Mouse (Mus musculus): ENCODE measurements at regions not wholly inside any gene's neighbourhood (a gene's known extent, or its start where the extent isn't known, plus 50 kb on each side); places are given as distances from the start of the nearest gene placed in this dataset.
"Not testable (repeated sequence)": the region's sequence is repeated elsewhere in the genome, so short reads cannot be mapped to it uniquely, and the experiment has no call there.

GRCm38 (mm10) chr14:83861736-83862135 is 581.6 kb upstream of the Pcdh17 start:
- DNase-seq (ENCODE audit: low read depth, low spot score), result no peak

GRCm38 (mm10) chr14:83862653-83863052 is 580.7 kb upstream of the Pcdh17 start:
- DNase-seq (ENCODE audit: low read depth, low spot score), result no peak

- no peak for DNase-seq (ENCODE audit: low read depth, low spot score)
Observed at GRCm38 (mm10) chr14:83886393-83886792, 557.0 kb upstream of the Pcdh17 start.

GRCm38 (mm10) chr14:83900711-83901110 is 542.7 kb upstream of the Pcdh17 start:
- not testable (repeated sequence) for DNase-seq (ENCODE audit: low read depth, low spot score)

- DNase-seq (ENCODE audit: low read depth, low spot score), result no peak
Observed at GRCm38 (mm10) chr14:83943101-83943500, 500.3 kb upstream of the Pcdh17 start.

- DNase-seq (ENCODE audit: low read depth, low spot score), result peak; percentile 12
Observed at GRCm38 (mm10) chr14:83944176-83944575, 499.2 kb upstream of the Pcdh17 start.

GRCm38 (mm10) chr14:83949696-83950095 is 493.7 kb upstream of the Pcdh17 start:
- DNase-seq (ENCODE audit: low read depth, low spot score), result no peak

GRCm38 (mm10) chr14:83959111-83959510 is 484.3 kb upstream of the Pcdh17 start:
- no peak for DNase-seq (ENCODE audit: low read depth, low spot score)

GRCm38 (mm10) chr14:83983566-83983965 is 459.8 kb upstream of the Pcdh17 start:
- no peak for DNase-seq (ENCODE audit: low read depth, low spot score)

All from R1 (cell line).